Mouse (Mus musculus) adrenal gland, postnatal 25 days (tissue): ENCODE measurements at regions not wholly inside any gene's neighbourhood (a gene's known extent, or its start where the extent isn't known, plus 50 kb on each side); places are given as distances from the start of the nearest gene placed in this dataset.

Experiments used
- DNase-seq: peaks from one replicate; pipeline ENCODE4 v3.0.0; 2021; ENCODE audit warnings: mixed read lengths

DNA sequence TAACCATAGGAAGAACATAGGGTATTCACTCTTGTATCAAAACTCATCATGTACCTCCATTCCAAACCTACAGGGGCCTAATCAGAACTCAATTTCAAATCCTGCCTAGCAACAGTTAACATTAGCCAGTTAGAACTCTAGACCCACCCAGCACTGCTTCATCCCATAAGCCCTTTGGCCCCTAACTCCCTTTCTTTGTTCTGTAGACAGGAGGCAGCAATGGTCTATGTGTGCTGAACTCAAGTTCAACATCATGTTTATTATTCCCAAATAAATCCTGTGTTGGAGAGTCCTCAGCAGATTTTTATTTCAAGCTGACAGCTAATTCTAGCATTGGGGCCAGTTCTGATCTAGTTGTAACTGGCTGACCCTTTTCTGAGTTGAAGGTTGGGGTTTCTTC, 112.2 kb downstream of the Ipo8 start:
- DNase-seq: no peak

DNA sequence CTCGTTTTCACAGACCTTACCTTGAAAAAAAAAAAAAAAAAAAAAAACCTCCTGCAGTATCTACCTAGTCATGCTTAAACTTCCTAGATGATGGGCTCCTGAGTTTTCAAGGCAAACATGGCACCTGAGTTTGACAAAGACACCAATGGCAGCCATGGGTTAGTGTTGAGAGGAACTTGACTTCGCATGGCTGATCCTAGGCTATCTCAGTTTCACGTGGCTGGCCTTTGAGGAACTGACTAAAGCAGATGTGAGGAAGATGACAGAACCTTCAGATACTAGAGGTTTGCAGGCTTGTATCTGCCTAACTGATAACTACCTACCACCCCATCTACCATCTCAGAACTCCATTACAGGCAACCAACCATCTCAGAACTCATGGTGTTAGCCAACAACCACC, 120.9 kb downstream of the Ipo8 start:
- no peak for DNase-seq

GRCm38 (mm10) chr6:148708389-148708788, 122.9 kb downstream of the Ipo8 start:
- no peak for DNase-seq

DNA sequence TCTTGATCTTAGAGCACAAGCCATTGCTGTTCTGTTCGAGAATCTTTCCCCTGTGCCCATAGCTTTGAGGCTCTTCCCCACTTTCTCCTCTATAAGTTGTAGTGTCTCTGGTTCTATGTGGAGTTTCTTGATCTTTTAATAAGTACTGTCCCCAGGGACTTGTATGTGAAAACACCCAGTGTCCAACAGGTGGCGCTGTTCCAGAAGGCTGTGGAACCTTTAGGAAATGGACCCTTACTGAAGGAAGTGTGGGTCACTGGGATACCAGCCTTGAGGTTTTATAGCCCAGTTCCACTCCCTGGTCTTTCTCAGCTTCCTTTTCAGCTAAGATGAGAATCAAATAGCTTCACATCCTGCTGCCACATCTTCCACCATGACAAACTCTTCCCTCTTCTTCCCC, 125.6 kb downstream of the Ipo8 start:
- DNase-seq: peak; percentile 75

DNA sequence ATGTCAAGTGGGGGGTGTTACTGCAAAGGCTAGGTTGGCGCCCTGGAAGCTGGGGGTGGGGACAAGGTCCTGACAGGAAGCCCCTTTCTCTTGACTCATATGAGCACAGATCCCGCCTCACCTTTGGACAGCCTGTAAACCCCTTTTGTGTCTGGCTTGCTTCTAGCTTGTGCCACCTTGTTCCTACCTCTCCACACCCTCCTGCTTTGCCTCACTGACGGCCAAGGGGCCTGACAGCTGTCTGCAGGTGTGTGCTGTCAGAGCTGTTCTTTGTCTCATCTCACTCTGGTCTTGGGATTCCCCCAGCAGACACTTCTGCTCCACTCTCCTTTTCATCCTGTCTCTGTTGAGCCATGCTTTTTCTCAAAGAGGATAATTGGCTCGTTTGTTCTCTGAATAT, 137.9 kb downstream of the Ipo8 start:
- no peak for DNase-seq

DNA sequence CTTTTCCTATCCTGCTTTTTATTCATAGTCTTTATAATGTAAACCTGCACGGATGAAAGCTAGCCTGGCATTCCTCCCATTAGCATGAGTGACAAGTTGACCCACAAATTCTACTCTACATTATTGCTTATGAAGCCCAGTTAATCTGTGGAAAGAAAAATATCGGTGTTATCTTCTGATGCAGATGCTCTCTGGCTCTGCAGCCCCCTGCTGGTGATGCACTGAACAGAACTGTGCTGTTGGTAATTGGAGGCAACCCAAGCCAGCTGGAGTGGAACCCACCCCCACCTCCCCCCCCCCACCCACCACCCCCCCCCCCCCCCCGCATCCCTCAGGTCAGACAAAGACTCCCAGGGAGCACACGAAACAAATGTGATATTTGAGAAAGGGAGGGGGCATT, 143.5 kb downstream of the Ipo8 start:
- peak; percentile 72 for DNase-seq

- no peak for DNase-seq
Observed at GRCm38 (mm10) chr6:148660152-148660551, 171.1 kb downstream of the Ipo8 start.

GRCm38 (mm10) chr6:148653216-148653615, 178.1 kb downstream of the Ipo8 start:
- DNase-seq: no peak

GRCm38 (mm10) chr6:148652434-148652833, 178.8 kb downstream of the Ipo8 start:
- no peak for DNase-seq

GRCm38 (mm10) chr6:148647423-148648390, 183.6 kb downstream of the Ipo8 start:
- no peak for DNase-seq

DNA sequence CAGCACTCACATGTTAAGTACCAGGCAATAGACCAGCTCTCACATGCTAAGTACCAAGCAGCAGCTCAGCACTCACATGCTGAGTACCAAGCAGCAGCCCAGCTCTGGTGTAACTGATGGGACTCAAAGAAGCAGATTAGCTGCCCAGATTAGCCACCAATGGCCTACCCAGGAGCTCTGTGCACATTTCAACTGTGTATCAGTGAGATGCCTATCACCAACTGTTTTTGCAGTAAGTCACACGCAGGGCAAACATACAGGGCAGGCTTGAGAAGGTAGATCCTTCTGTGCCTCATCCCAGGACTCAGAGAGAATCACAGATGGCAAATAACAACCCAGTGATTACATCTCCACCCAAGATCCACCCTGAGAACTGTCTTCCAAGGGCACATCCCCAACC, 190.7 kb downstream of the Ipo8 start:
- no peak for DNase-seq

DNA sequence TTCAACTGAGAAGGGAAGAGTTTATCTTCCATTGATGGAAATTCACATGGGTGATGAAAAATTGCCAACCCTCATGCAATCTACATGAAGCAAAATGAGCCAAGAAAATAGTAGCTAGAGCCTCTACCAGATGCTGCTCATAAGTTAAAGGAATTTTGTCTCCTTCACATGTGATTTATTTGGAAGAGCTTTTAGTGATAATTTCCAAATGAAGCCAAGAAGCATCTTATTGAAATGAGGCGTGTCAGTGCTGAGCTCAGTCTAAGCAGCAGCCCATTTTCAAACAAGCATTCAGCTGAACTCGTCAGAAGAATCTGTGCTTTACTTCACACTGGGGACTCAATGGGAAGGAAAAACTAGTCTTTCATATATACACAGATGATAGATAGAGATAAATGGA, 190.0 kb upstream of the Tmtc1 start:
- no peak for DNase-seq

DNA sequence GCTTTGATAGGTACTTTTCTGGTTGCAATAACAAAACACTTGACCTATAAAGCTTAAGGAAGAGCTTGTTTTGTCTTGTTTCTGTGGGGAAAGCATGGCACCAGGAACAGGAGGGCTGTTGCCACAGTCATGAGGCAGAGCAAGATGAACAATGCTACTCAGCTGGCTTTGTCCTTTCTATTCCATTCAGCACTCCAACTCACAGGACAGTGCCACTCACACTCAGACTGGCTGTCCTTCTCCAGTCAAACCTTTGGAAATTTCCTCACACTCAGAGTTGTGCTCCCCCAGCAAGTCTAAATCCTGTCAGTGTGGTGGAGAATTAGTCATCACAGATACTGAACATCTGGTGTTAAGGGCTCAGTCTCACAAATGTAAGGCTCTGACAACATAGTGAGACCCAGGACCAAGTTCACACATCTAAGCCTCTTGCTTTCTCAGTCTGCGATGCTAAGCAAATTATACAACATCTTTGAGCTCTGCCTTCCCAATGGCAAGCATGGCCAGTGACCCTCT, 183.0 kb upstream of the Tmtc1 start:
- no peak for DNase-seq

DNA sequence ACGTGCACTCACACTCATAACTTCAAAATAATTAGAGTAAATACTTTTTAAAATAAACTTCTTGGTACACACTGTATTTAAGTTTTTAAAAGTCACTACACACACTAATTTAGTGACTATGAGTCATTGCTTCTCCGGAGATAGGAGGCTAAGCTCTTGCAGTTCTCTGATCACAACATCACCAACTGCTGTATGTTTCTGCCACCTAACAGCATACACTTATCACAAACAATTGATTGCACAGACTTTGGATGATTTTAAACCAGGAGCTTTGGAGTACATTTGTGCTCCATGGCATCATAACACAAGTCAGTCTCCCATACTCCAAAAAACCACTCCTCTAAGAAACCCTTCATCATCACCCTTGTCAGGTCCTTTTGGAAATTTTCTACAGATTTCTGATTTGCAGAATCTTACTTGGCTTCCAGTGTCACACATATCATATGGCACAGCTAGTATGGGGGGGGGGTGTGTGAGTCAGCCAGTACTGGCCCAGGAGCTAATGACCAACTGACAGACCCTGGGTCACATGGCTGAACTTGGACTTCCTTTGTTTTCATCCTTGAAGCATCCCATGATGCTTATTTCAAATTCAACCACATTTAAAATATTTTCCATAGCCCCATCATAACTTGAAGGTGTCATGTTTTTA, 179.1 kb upstream of the Tmtc1 start:
- DNase-seq: no peak

- DNase-seq: no peak
Observed at GRCm38 (mm10) chr6:148620034-148620433, 175.8 kb upstream of the Tmtc1 start.

DNA sequence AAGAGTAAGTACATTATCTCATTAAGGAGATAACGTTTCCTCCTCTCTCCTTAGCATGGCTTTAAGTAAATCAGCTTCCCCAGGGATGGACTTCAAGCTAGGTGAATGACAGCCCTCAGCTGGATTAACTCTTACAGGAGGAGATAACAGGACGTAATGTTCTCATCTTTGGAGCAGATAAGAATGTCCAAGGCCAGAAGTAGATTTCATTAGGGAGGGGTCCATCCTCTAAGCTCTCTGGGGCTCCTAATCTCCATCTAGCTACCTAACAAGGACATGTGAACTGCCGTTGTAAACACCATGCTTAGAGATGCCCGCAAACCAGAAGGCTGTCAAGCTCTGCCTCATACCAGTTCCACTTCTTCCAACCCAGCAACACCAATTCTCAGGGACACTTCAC, 171.7 kb upstream of the Tmtc1 start:
- DNase-seq: no peak

GRCm38 (mm10) chr6:148615442-148615841, 171.3 kb upstream of the Tmtc1 start:
- DNase-seq: no peak

DNA sequence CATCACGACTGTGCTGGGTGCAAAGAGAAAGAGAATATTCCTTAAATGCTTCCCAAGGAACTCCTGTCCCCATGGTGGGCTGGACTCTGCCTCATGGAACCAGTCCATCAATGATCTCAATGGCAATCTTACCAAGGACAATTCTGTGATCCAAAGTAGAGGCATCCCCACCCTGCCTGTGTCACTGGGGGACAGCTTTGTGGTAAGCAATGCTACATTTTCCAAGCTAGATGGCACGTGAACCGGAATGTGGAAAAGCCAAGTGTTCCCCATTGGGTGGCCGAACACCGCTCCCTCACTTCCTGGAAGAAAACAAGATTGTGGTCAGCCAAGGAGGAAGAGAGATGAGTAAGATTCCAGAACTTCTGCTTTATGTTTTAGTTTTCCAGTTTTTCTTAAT, 164.7 kb upstream of the Tmtc1 start:
- no peak for DNase-seq

DNA sequence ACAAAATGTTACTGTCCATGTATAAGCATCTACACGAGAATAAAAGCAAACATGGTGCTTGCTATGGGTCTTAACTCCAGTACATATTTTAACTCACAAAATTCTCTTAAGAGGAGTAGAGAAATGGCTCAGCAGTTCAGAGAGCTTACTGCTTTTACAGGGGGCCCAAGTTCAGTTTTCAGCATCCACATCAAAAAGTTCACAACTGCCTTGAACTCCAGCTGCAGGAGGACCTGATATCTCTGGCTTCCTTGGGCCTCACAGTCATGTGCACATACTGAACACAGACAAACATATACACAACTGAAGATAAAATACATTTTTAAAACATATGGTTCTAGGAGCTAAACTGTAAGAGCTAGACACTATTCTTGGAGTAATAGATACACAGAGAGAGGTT, 161.0 kb upstream of the Tmtc1 start:
- no peak for DNase-seq

GRCm38 (mm10) chr6:148604790-148605189, 160.6 kb upstream of the Tmtc1 start:
- no peak for DNase-seq

DNA sequence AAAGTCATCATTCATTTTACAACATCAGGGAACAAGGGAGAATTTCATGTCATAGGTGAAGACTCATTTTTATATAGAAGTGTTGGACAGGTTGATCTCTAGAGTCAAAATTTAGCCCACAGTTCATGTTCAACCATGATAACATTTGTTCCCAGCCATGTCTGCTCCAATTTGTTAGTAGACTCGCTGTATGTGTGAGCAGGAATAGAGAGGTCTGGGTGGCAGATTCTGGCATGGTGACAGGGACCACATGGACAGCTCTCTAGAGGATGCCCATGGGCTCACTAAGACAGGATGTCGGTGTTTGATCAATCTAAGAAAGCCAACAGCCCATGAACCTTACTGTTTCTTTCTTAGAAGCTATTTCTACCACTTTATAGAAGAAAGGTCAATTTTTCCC, 159.7 kb upstream of the Tmtc1 start:
- no peak for DNase-seq

GRCm38 (mm10) chr6:148603460-148603859, 159.3 kb upstream of the Tmtc1 start:
- DNase-seq: no peak

DNA sequence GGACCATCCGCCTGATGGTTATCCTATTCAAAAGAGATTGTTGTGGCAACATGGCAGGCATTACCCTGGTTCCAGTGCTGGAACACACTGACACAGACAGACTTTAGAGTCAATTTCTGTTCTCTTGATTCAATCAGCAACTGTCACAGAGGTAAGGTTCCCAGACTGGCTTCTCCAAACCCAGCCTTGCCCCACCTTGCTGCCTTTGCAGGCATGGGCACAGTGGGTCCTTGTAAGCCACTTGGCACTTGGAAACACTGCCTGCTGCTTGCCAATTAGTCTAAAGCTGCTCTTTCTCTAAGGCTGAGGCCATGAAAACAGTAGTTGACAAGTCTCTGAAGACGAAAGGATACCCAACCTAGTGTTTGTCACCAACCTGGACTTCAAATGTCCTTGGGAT, 158.7 kb upstream of the Tmtc1 start:
- no peak for DNase-seq

- DNase-seq: no peak
Observed at GRCm38 (mm10) chr6:148600934-148601333, 156.7 kb upstream of the Tmtc1 start.
